Mouse (Mus musculus): Measurements from ENCODE around the gene Axl.

The Axl gene

DNA sequence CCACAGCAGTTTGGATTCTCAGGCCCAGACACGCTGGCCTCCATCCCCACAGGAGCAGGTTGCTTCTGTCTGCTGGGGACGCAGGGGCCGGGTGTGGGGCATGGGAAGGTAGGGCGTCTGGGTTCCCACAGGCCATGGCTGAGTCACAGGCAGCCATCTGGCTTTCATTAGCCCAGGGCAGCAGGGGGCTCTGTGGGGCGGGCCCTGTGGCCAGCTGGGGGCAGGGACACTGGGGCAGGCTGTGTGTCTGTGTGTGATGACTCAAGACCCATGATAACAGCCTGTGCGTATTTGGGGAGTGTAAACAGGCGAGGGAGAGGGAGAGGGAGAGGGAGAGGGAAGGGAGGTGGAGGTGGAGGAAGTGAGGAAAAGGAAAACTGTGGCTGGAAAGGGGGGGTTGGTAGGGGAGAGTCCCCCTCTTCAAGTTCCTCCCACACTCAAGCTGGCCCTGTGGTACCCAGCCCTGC lies 76.7 kb downstream of the Axl start:
- DNase-seq (ENCODE audit: low read depth, low spot score) = peak; percentile 58

DNA sequence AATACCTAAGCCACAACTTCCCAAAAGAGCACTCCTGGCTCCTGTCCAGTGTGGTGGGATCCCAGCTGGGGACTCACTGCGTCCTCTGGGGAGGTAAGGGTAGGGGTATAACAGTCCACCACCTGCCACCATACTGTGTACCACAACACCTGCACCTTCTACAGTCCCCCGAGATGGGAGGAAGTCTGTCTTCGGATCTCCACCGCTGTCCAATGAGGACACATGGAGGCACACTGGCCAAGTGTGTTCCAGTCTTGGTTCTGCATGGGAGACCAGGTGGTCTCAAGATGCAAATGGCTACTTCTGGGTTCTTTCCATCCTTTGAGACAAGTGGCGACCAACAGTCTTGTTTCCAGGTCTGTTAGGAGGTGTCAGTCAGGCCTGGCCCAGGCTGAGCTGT lies 77.3 kb downstream of the Axl start:
- DNase-seq (ENCODE audit: low read depth, low spot score) = no peak

DNA sequence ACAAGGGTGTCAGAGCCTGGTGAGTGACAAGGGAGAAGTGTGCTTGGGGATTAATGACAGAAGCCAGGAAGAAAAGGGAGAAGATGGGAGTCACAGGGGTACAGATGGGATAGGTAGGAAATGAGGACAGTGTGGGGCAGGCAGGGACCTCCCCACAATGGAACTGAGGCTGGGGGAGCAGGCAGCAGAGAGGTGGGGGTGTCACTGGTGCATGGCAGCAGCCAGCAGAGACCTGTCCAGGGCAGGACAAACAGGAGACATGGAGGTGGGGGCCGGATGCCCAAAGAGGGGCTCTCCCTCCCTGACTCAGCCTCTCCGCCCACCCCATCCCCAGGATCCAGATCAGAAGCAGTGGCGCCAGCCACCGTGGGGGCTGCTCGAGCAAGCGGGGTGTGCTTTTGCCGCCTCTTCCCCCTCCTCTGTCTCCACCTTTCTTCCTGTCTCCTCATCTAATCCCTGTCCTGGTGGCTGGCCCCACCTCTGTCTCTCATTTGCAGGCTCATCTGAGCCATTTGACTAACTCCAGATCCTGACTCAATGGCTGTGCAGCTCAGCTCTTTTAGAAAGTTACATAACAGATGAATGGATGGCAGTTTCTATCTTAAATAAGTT lies 77.9 kb downstream of the Axl start:
- DNase-seq (ENCODE audit: low read depth, low spot score) = no peak

GRCm38 (mm10) chr7:25709961-25710360 lies 78.5 kb downstream of the Axl start:
- DNase-seq (ENCODE audit: low read depth, low spot score) = no peak

DNA sequence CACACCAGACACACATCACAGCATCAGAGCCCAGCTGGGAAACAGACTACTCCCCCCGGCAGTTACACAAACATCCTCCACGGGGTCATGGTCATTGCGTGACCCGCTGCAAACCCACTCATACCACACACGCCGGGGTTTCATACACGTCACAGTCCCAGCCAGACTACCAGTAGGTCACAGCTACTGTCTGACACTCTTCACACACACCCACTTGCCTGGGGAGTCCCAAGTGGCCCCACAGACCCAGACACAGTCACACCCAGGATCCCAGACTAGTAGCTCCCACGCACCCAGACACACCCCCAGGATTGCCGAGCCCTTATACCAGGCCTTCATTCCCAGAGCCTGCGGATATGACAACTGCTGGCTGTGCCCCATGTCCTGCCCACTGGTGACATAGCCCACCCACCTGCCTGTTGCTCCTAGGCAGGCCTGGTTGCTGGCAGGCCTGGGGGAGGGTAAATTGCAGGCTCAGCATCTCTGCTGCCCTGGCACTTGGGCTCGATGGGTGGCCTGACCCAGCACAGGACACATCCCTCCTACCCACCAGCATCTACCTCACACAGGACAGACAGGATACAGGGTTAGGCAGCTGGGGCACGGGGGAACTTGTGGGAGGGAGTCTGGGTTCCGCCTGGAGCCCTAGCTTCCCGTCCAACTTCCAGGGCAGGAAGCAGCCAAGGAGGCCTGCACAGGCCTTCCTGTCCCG lies 80.8 kb downstream of the Axl start:
- DNase-seq (ENCODE audit: low read depth, low spot score) = no peak
